Mouse (Mus musculus) brain, embryonic 18.5 days (tissue): ENCODE measurements around the gene Lzts2.
"Not testable (repeated sequence)": the region's sequence is repeated elsewhere in the genome, so short reads cannot be mapped to it uniquely, and the experiment has no call there.

Experiments used
- DNase-seq: peaks from one replicate; pipeline ENCODE4 v3.0.0-alpha.2; 2012; ENCODE audit warnings: low read depth, low spot score

The Lzts2 gene

DNA sequence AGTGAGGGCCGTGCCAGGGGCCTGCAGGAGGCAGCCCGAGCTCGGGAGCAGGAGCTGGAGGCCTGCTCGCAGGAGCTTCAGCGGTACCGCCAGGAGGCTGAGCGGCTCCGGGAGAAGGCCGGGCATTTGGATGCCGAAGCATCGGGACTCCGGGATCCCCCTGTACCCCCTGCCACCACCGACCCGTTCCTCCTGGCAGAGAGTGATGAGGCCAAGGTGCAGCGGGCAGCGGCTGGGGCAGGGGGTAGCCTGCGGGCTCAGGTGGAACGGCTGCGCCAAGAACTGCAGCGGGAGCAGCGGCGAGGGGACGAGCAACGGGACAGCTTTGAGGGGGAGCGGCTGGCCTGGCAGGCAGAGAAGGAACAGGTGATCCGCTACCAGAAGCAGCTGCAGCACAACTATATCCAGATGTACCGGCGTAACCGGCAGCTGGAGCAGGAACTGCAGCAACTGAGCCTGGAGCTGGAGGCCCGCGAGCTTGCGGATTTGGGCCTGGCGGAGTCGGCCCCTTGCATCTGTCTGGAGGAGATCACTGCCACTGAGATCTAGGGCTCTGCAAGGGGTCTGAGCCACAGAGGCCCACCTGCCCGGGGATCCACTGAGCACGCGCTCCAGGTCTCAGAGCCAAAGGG, 11.8 kb downstream of the Lzts2 start:
- no peak for DNase-seq

DNA sequence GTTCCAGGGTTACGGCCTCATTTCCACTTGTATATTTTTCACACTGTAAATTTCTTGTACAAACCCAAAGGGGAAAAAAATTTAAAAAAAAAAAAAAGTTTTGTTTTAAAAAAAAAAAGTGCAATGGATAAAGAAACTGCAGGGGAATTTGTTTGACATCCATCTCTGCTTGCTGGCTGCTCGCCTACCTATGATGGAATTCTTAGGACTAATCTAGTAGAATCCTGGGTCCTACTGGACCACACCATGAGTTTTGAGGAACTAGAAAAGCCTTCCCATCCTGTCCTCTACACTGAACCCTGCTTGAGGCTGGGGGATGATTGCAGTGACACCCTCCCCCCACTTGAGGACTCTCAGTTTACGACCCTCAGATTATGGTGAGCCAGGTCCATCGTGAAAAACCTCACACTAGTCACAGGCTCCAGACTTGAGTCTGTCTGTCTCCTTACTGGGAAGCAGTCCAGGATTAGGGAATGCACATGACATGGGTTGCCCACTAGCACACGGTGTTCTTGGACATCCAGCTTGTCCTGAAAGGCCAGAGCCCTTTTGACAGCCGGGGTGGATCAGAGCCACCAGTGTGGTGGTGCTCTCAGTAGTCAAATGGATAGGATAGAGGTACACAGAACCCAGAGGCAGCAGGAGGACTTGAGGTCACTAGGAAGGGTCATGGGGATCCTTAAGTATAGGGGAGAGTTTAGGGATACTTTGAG, 12.9 kb downstream of the Lzts2 start:
- DNase-seq = no peak

DNA sequence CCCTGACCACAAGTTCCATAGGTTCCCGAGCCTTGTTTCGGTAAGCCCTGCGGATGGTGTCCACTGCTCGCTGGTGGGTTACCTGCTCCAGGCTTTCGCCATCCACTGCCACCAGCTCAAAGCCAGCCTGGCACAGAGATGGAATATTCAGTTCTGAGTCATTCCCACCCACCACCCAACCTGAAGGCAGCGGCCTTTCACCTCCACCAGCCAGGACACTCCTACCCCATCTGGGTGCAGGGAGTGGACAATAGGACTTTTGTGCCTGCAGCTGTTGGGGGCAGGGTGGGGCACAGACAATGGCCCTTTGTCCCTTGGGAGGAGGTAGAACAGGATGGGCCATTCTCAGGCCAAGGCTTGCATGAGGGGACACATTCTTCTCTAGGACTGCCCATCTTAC, 13.6 kb downstream of the Lzts2 start:
- DNase-seq = no peak

DNA sequence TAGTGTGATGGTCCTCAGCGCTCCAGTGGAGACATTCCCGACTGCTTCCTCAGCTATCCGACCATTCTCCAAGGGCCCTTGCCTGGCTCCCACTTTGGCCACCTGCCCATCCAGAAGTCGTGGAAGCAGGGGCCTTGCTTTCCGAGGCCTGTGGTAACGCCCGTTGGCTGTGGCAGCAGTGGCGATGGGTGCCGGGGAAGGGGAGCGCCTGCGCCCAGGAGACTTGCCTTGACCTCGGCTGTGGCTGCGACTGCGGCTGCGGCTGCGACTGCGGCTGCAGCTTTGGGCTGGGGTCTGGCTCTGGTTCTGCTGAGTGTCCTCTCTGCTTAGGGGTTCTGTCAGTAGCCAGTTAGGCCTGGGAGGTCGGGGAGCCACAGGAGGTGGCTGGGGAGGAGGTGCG, 14.5 kb downstream of the Lzts2 start:
- no peak for DNase-seq

DNA sequence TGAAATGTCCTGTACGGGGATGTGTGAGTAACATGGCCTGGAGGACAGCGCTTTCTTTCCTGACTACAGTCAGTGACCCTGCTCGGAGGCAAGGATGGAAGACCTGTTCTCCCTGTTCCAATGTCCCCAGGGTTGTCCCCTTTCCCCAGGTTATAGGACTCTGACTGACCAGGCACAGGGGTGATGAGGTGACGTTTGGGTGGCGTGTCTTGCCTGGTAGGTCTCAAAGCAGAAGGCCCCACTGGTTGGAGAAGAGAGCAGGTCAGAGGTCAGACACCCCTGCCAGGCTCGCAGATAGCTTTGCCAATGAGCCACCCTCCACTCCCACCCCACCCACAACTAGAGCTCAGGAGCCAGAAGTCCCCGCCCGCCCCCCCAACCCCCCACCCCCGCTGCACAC, 15.4 kb downstream of the Lzts2 start:
- no peak for DNase-seq

DNA sequence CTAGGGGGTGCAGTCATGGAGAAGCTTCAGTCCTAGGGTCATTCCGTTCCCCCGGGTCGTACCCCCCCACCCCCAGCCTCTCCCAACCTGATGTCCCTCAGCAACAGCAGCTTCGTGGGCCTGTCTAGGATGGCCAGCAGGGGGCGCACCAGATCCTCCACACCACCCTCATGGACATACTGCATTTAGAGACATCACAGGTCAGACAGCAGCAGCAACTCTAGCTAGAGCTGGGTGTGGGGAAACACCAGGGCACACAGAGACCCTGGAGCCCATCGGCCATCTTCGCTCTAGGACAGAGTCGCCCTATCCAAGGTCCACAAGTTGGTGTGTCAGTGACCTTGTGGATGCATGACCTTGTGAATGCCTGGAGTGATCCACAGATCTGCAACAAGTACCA, 15.9 kb downstream of the Lzts2 start:
- DNase-seq = no peak

DNA sequence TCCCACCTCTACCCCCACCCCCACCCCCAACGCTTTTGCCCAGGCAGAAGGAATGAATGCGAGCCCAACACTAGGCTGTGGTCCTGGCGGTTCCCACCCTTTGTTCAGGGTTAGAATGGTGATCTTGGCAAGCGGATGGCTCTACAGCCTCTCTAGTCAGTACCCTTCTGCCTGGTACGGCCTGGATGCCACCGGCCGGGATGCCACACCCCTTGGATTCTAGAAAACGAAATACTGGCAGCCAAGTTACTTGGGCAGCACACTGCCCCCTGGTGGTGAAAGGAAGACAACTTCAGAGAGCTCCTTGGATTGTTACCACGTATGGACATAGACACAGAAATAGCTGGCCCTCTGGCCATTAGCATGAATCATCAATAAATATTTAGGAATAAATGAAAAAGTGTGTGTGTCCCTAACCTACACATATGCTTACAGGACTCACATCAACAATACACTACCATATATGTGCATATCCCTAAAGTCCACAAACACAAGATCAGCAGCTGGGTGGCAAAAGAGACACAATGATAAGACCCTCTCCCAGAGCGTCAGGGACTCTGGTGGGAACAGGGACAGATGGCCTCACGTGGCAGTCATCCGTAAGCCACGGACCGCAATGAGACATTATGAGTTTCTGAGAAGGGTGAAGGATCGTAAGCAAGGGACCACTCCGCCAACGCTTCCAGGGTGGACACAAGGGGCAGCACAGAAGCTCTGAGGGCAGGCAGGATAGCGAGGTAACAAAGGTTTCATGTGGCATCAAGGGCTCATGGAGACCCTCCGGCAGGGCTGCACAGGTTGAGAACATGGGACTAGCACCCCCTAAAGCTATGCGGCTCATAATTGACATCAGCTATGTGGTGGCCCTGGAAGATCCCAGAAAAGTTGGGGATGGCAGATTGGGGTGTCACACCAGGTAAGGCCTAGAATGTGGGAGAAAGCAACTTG, 16.8 kb downstream of the Lzts2 start:
- DNase-seq = peak; percentile 37

DNA sequence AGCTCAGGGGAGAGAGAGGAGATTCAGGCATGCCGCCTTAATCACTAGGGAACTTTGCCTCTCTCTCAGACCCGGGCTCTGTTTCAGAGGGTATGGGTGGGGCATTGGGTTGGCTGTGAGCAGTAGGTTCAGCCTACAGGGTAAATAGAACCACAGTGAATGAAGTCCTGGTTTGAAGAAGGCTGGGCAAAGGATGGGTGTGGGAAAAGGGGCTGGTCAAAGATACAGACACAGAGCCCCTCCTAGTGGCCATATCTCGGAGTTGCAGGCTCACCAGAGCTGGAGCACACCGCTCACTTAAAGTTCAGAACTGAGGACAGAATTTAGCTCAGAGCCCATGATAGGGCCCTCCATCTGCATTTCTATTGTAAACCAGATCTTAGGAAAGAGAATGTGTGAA, 17.6 kb downstream of the Lzts2 start:
- no peak for DNase-seq

DNA sequence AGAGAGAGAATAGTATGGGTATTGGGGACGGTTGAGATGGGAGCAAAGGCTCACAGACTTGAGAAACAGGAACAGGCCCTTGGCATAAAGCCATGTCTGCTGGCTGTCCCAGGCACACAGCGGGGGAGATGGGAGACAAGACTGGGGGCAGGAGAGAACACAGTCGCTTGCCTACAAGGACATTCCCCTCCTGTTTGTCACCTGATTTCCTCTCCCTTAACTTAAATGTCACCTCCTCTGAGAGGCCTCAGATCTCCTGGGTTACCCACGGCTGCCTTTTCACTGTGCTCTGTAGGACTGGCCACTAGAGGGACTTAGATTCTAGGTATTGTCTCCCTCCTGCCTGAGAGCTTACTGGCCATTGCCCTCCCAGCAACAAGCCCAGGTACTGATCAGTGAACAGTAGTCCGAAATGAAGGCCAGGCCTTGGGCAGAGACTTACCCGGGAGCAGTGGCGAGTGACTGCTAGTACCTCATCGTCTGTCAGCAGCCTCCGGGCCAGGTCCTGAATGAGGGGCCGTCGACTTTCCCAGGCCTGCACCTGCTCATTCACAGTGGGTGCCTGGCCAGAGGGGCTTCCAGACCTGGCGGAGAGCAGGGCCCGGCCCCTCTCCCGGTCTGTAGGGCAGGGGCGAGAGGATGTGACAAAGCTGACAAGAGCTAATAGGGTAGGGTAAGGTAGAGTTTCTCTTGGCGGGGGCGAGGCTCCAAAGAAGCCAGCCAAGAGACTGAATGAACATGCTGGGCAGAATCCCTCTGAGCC, 18.5 kb downstream of the Lzts2 start:
- no peak for DNase-seq

DNA sequence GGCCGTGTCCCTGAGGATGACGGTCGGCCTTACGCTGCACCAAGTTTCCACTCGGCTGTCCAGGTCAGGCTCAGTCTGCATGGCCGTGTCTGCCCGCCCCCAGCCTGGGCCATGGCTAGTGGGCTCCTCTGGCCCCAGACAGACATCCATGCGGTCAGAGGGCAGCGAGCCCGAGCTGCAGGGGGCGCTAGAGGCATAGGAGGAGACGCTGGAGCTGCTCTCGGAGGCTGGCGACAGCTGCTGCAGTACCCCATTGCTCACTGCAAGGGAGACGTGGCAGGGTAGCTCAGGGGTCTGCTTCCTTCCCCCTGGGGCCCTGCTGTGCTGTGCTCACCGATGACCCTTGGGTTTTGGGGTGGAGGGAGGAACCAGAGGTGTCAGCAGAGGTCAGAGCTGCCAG, 22.7 kb downstream of the Lzts2 start:
- no peak for DNase-seq

DNA sequence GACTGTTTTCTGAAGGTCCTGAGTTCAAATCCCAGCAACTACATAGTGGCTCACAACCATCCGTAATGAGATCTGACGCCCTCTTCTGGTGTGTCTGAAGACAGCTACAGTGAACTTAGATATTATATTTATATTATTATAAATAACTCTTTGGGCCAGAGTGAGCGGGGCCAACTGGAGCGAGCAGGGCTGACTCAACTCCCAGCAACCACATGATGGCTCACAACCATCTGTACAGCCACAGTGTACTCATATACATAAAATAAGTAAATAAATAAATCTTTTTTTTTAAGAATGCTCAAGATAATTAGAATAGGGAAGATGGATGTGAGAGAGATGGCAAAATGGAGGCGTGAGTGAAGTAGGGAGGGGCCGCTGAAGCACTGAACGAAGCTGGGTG, 24.0 kb downstream of the Lzts2 start:
- DNase-seq = not testable (repeated sequence)

DNA sequence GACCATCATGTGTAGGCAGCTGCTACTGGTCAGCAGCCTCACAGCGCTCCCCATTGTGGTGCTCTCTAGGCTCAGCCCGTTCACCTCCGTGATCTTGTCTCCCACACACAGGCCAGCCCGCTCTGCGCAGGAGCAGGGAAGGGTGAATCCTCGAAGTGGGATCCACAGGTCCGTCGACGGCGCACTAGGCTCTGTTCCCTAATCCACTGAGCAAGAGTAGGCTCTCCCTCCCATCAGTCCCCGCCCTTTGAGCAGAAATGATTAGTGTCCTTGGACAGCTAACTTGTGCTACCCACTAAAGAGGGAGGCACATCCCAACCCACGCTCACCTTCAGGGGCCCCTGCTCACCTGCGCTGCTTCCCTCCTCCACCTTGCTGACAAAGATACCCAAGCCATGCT, 26.0 kb downstream of the Lzts2 start:
- no peak for DNase-seq

DNA sequence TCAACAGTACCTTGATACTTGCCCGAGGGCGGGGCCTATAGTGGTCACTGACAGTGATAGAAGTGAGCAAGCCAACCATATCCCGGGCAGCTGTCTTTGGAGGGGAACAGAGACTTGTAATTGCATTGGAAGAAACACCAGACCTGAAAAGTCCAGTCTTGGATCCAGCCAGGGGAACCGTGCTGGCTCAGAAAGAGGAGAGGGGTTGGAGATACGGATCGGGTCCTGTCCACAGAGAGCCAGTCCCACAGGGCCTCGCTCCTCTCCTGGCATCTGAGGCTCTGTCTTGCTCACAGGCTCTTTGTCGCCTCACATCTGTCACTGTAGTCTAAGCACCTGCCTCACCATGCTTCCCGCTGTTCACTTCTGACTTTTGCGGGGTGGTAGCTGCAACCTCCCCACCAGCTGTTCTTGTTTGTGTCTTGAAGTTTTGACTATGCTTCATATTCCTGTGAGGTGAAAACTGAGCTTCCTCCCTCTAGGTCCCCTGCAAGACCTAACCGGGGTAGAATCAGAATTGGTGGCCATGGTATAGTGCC, 30.2 kb downstream of the Lzts2 start:
- no peak for DNase-seq

DNA sequence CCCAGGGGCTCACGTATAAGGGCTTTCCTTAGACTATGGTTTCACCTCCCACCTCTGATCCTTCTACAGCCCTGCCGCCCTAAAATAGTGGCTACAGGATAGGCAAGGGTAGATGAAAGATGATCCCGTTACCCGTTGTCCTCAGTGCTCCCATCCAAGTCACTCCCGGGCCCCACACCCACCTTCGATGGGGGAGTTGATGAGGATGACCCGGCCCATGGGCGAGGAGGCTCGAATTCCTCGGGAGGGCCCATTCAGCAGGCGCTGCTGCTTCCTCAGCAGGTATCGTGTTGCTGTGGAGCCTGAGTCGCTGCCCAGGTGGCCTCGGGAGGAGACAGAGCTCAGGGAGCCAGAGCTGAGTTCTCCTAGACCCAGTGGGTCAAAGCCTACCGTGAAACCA, 31.0 kb downstream of the Lzts2 start:
- no peak for DNase-seq

DNA sequence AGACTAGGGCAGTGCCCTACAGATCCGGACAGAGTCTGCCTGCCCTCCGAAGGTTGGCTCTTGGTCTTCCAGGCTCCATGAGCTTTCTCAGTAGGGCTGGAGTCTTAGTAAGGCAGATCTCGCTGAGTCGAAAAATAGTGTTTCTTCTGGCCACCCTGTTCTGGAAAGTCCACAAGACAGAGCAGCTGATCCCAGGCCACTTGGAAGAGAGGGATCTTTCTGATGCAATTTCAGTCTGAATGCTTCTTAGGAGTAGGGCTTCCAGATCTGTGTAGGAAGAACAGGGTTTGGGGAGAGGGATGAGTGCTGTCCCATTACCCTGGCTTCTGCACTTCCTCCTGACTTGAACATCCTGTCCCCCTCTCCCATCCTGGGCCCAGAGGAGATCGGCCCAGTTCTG, 31.4 kb downstream of the Lzts2 start, which contains the start of gene Pdzd7:
Gene Pdzd7 (minus strand): TSS at position 67 of the 400 bp plus-strand sequence.
- no peak for DNase-seq

DNA sequence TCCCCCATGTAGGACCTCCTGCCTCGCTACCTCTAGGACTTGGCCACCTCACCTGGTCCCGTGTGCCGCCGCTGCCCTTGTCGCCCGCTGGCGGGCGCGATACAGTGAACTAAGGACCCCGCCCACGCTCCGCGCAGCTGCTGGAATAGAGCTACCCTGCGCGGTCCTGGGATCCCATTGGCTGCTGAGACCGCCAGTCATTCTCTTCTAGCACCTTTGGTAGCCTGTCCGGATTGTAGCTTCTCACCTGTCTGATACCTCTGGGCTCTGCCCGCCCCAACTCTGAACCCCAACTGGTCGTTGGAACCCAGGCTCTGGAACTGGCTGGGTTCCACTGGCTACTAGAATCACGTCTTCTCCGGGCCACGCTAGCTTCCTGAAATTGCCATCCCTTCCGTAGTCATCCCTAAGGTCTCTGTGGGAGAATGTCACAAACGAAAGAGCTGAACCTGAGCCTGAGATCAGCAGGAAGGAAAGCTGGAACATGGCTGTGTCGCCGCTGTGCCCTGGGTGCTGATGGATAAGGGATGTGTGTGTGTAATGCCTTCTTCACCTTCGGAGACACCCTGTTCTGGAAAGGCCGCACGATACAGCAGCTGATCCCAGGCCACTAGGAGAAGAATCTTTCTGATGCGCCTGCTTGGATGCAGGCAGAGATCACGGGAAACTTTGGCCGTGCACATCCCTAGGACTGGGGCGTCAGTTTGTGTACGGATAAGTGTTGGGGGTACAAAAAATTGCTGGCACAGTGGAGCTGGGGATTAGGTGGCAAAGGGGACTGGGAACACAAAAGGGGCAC, 32.5 kb downstream of the Lzts2 start:
- DNase-seq = peak; percentile 69

DNA sequence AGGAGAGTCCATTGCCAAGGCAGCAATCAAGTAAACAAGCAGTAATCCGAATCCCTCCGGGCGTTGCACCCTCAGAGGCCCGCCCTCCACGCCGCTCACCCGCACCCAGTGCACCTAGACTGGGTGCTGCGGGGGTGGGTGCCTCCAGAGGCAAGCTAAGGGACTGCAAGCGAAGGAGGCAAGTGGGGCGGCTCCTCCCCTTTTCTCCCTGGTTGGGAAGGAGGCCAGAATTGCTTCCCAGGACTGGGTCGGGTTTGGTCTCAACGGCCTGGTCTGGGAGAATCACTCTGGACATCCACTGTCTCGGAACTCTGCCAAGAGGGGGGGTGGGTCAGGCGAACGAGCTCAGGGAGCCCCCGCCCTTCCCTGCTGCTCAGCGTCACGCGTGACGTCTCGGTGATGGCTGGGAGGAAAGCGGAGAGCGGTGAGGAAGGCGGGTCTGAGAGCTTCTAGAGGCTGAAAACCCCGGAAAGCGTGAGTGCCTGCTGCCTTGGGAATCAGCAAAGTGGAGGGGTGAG, 33.3 kb downstream of the Lzts2 start, which contains the start of gene Sfxn3:
Gene Sfxn3 (plus strand): TSS at position 87 of the 518 bp plus-strand sequence.
- DNase-seq = peak; percentile 87

DNA sequence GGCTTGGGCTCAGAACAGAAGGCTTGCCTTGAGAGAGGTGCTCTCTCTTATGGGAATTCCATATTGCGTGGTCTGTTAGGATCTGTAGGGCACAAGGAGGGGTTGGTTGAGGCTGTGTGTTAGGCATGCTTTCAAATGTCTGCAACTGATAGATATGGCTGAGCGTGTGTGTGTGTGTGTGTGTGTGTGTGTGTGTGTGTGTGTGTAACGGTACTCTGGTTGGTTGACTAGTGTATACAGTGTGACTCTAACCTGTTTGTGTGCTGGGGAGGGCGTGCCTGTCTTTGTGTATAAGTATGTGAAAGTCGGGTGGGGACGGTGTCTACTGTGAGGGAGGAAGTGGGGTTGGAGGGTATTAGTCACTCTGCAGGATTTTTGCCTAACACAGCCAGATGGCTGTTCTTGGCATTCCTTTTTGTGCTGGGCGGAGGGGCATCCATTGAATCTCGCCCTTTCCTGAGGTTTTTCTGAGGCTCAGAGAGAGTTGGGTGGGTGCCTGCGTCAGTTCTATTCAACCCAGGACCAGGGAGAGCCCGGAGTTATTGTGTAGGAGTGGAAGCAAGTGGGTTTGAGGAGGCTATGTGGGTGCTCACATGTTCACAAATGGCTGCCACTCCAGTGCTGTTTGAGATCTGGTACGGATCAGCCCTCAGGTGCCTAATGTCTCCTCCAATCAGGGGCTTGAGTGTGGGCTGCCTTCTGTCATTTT, 33.9 kb downstream of the Lzts2 start:
- DNase-seq = peak; percentile 40

DNA sequence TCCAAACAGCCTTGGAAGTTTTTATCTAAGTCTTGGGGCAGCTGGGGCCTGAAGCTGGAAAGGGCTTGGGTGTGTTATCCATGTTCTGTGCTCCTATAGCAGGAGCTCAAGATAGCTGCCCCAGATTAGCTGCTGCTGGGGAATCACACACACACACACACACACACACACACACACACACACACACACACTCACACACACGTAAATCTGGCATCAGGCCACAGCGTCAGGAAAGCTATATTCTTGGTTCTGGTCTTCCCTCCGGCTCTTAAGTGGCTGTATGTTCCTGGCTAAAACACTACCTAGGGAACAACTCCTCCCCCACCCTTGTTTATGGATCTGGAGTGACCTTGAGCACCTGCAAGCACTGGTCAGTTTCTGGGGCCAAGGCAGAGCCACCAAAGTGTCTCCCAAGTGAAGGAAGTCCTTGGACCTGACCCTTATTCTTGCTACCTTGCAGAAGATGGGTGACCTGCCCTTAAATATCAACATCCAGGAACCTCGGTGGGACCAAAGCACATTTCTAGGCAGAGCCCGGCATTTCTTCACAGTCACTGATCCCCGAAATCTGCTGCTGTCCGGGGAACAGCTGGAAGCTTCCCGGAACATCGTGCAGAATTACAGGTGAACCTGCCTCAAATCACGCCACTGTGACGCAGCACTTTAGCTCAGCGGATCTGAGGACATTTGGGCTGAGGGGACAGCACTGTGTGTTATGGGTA, 34.6 kb downstream of the Lzts2 start:
- DNase-seq = no peak
